Mouse (Mus musculus): ENCODE data around the gene Rps21. TPM values are rescaled to one million over a fixed set of nuclear protein-coding genes. Genes with fewer than 3 reads are reported as not detected.

Rps21 gene
- polyA plus RNA-seq, 1 experiment, result 2,052 TPM

DNA sequence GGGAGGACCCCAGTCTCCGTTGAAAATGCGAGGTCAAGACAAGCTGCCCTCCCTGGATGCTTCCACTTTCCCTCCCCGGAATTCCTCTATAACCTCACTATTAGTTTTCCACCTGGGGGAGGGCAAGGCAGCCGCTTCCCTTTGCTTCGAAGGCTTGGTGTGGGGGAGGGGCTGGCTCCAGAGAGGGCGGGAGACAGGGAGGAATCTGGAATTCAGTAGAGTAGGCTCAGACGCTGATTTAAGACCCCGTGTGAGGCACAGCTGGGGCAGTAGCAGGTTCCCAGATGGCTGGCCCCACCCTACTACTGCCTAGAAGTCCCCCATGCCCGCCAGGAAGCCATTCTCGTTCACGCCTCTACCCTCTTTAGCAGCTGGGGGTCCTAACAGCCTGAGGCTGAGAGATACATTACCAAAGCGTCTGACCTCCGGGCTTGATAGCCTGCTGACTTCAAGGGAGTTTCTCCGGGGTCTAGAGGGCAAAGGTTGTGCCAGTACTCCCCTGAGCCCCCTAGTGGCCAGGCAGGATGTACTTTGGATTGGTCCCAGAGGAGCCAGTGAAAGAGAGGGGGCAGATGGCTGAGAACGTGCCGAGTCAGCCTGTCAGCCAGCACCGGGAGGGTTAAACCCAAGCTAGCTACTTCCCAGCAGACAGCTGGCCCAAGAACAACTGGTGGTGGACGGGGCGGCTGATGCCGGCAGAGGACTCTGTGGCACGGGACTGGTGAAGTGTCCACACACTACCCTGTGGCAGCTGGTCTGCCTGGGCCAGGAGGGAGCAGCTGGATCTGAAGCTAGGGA is 29.7 kb upstream of the Rps21 start:
- 6% methylated on average over 21 of the region's 21 CpGs for WGBS
- DNase-seq, result peak; percentile 79
- TF ChIP-seq POLR2A (IDR thresholded peaks at IDR 0.05; ENCODE audit: borderline replicate concordance, extremely low read depth, low read depth, low read length), result no peak
- peak; percentile 79 for TF ChIP-seq CTCF (IDR thresholded peaks at IDR 0.05; ENCODE audit: insufficient read depth, low read length)
- Histone ChIP-seq H3K4me1 (ENCODE audit: control insufficient read depth, insufficient read depth, low read length) (peaks cover 20% of the 10 kb centered on the region), H3K4me3 (replicated peaks; ENCODE audit: extremely low read depth, low read depth, low read length) (peak overlapping the region; percentile 2)

GRCm38 (mm10) chr2:180228060-180228458 is 29.1 kb upstream of the Rps21 start:
- DNase-seq, result no peak
- no peak overlapping the region for H3K4me3 ChIP-seq (replicated peaks; ENCODE audit: extremely low read depth, low read depth, low read length)
- peaks cover 15% of the 10 kb centered on the region for H3K4me1 ChIP-seq (ENCODE audit: control insufficient read depth, insufficient read depth, low read length)
- TF ChIP-seq POLR2A (IDR thresholded peaks at IDR 0.05; ENCODE audit: borderline replicate concordance, extremely low read depth, low read depth, low read length) (no peak), CTCF (IDR thresholded peaks at IDR 0.05; ENCODE audit: insufficient read depth, low read length) (no peak)
- 54% methylated on average over 6 of the region's 6 CpGs for WGBS

DNA sequence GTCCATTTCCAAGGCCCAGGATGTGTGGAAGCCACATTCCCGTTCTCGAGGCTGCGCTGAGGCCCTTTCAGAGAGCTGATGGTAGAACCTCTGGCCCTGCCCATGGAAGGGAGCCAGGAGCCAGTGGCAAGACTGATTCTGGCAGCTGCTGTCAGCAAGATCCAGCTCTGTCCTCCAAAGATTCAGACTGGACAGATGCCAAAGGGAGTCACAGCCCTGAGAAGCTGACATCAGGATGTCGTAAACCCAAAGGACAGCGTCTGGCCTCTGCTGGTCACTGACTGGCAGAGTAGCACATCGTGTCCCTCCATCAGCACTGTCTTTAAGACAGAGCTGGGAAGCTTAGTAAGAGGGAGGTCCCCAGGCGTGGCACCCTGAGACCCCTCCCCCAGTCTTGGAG is 28.6 kb upstream of the Rps21 start:
- H3K4me1 ChIP-seq (ENCODE audit: control insufficient read depth, insufficient read depth, low read length), result peaks cover 14% of the 10 kb centered on the region
- WGBS, result 34% methylated on average over 7 of the region's 7 CpGs
- DNase-seq, result peak; percentile 26
- TF ChIP-seq CTCF (IDR thresholded peaks at IDR 0.05; ENCODE audit: insufficient read depth, low read length), result peak; percentile 9; the same call in 1 of the 2 replicates
- no peak for TF ChIP-seq POLR2A (IDR thresholded peaks at IDR 0.05; ENCODE audit: borderline replicate concordance, extremely low read depth, low read depth, low read length)
- H3K4me3 ChIP-seq (replicated peaks; ENCODE audit: extremely low read depth, low read depth, low read length), result no peak overlapping the region

GRCm38 (mm10) chr2:180229129-180229528 is 28.0 kb upstream of the Rps21 start:
- WGBS, result 73% methylated on average over 3 of the region's 3 CpGs
- no peak for DNase-seq
- no peak overlapping the region for H3K4me3 ChIP-seq (replicated peaks; ENCODE audit: extremely low read depth, low read depth, low read length)
- TF ChIP-seq POLR2A (IDR thresholded peaks at IDR 0.05; ENCODE audit: borderline replicate concordance, extremely low read depth, low read depth, low read length), result no peak
- no peak for TF ChIP-seq CTCF (IDR thresholded peaks at IDR 0.05; ENCODE audit: insufficient read depth, low read length)
- peaks cover 13% of the 10 kb centered on the region for H3K4me1 ChIP-seq (ENCODE audit: control insufficient read depth, insufficient read depth, low read length)

DNA sequence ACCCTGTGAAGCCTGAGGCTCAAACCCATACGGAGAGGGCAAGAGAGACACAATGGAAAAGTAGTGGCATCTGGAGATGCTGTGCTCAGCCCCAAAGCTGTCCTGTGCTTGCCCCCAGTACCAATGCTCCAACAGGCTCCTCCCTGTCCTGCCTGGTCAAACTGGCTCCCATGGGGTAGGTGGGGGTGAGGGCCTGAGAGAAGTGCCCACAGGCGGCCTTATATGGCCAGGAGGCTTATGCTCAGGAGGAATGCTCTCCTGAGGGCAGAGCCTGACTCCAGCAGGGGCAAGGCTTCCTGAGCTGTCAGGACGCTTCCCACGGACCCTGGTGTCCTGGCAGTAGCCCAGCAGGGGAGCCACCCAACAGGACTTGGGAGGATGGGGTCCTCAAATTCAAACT is 26.7 kb upstream of the Rps21 start:
- H3K4me3 ChIP-seq (replicated peaks; ENCODE audit: extremely low read depth, low read depth, low read length), result no peak overlapping the region
- TF ChIP-seq CTCF (IDR thresholded peaks at IDR 0.05; ENCODE audit: insufficient read depth, low read length) (no peak), POLR2A (IDR thresholded peaks at IDR 0.05; ENCODE audit: borderline replicate concordance, extremely low read depth, low read depth, low read length) (no peak)
- no peak for DNase-seq
- peaks cover 25% of the 10 kb centered on the region for H3K4me1 ChIP-seq (ENCODE audit: control insufficient read depth, insufficient read depth, low read length)
- 56% methylated on average over 4 of the region's 4 CpGs for WGBS

DNA sequence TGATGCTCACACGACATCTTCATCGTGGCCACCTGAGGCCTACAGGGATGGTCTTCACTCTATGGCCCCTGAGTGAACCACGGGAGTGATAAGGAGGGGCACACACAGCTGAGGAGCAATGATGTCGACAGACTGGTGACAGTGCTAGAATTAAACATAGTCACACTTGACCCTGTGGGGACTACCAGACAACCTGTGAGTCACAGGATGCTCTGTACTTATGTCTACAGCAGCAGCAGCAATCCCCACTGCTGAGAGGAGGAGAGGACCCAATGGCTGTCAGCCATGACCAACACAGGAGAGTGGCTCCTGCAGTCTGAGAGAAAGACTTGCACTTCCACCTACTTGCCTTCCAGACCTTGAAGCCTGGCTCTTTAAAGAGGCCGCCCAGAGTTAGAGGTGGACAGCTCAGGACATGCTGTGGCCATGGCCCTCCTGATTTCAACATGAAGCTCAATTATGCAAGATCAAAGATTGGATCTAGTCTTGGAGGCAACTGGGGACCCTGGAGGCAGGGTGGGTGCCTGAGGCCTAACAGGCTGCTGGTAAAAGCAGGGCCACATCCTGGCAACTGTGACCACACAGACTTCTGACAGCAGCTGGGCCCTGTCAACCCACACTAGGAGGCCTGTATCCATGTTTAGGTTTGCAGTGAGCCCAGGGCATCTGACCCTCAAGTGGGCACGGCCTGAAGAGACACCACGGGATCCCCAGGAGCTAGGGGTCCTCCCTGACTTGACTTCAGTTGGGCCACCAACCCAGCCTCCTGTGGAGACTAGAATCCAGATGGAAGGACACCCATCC is 23.9 kb upstream of the Rps21 start:
- no peak for TF ChIP-seq POLR2A (IDR thresholded peaks at IDR 0.05; ENCODE audit: borderline replicate concordance, extremely low read depth, low read depth, low read length)
- DNase-seq, result no peak
- 63% methylated on average over 7 of the region's 7 CpGs for WGBS
- H3K4me1 ChIP-seq (ENCODE audit: control insufficient read depth, insufficient read depth, low read length), result peaks cover 18% of the 10 kb centered on the region
- H3K4me3 ChIP-seq (replicated peaks; ENCODE audit: extremely low read depth, low read depth, low read length), result no peak overlapping the region

DNA sequence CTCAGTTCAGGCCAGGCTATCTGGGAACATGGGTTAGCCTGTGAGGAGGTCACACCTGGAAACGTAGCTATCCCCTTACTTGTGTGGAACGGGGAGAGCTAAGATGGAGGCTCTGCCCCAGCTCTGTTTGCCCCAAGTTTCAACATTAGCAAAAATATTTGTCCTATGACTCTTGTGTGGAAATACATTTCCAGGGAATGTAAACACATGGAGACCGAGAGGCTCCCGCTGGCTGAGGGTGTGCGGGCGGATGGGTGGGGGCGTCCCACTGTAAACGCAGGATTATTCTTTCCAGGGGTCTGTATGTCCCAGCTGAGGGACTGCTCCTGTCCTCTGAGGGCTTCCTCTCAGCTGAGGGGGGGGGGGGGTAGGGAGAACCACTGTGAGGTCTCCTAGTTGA is 22.8 kb upstream of the Rps21 start:
- Histone ChIP-seq H3K4me1 (ENCODE audit: control insufficient read depth, insufficient read depth, low read length) (peaks cover 17% of the 10 kb centered on the region), H3K4me3 (replicated peaks; ENCODE audit: extremely low read depth, low read depth, low read length) (no peak overlapping the region)
- 36% methylated on average over 8 of the region's 8 CpGs for WGBS
- no peak for TF ChIP-seq POLR2A (IDR thresholded peaks at IDR 0.05; ENCODE audit: borderline replicate concordance, extremely low read depth, low read depth, low read length)
- TF ChIP-seq CTCF (IDR thresholded peaks at IDR 0.05; ENCODE audit: insufficient read depth, low read length), result no peak
- DNase-seq, result no peak

GRCm38 (mm10) chr2:180234980-180235379 is 22.2 kb upstream of the Rps21 start:
- DNase-seq, result peak; percentile 24
- H3K4me3 ChIP-seq (replicated peaks; ENCODE audit: extremely low read depth, low read depth, low read length), result no peak overlapping the region
- TF ChIP-seq POLR2A (IDR thresholded peaks at IDR 0.05; ENCODE audit: borderline replicate concordance, extremely low read depth, low read depth, low read length) (no peak), CTCF (IDR thresholded peaks at IDR 0.05; ENCODE audit: insufficient read depth, low read length) (no peak)
- H3K4me1 ChIP-seq (ENCODE audit: control insufficient read depth, insufficient read depth, low read length), result peaks cover 17% of the 10 kb centered on the region
- 47% methylated on average over 6 of the region's 6 CpGs for WGBS

- TF ChIP-seq POLR2A (IDR thresholded peaks at IDR 0.05; ENCODE audit: borderline replicate concordance, extremely low read depth, low read depth, low read length) (no peak), CTCF (IDR thresholded peaks at IDR 0.05; ENCODE audit: insufficient read depth, low read length) (no peak)
- 65% methylated on average over 4 of the region's 4 CpGs for WGBS
- Histone ChIP-seq H3K4me3 (replicated peaks; ENCODE audit: extremely low read depth, low read depth, low read length) (no peak overlapping the region), H3K4me1 (ENCODE audit: control insufficient read depth, insufficient read depth, low read length) (peaks cover 17% of the 10 kb centered on the region)
- peak; percentile 23 for DNase-seq
Observed at GRCm38 (mm10) chr2:180235788-180236187, 21.4 kb upstream of the Rps21 start.

Data from lung, adult 2 months (tissue).